Mouse (Mus musculus) adrenal gland, postnatal 0 days (tissue): Measurements from ENCODE around the gene Gm17018. TPM values are rescaled to one million over a fixed set of nuclear protein-coding genes. Genes with fewer than 3 reads are reported as not detected.

ENCODE experiments used
- polyA plus RNA-seq: library from polyadenylated mRNA; unstranded; fragments of >200 nt; fragmentation: Nextera tagmentation; extraction: Ambion mirVana; gene quantifications from 2 replicates; pipeline ENCODE4 v1.2.1, GENCODE M21; 2015

The Gm17018 gene
- polyA plus RNA-seq: 39.9 and 45.5 TPM in 2 replicates

GRCm38 (mm10) chr19:45560153-45560890 lies at the start of gene Gm17018, which contains the start of gene Poll:
Gm17018 (plus strand) TSS chr19:45560615.
Poll (minus strand) TSS chr19:45560531.

Other genes with a start within 250 kb of the Gm17018 start
- gene Btrc, start 196.9 kb upstream of the Gm17018 start, polyA plus RNA-seq: 23.7 and 36.0 TPM in 2 replicates
- gene Poll, start 84 bp upstream of the Gm17018 start, polyA plus RNA-seq: 9.5 and 13.8 TPM in 2 replicates
- 4.5 and 5.0 TPM in 2 replicates for gene Fbxw4, start 99.7 kb downstream of the Gm17018 start, polyA plus RNA-seq
- gene Fgf8, start 182.3 kb downstream of the Gm17018 start, polyA plus RNA-seq: 0.28 and 3.5 TPM in 2 replicates
- 15.0 and 18.1 TPM in 2 replicates for gene Npm3, start 189.0 kb downstream of the Gm17018 start, polyA plus RNA-seq
- 29.3 and 36.2 TPM in 2 replicates for gene Mgea5, start 223.2 kb downstream of the Gm17018 start, polyA plus RNA-seq